14 mouse cellular contexts compared by ENCODE assay signal in genomic region chr12:46568665-46569064, GRCm38 (mm10).
A peak's percentile ranks its signal among the peaks of the same experiment; 100 is the strongest.
DNase-seq lines count a peak whose midpoint lies in the region.
"Had no signal": no experiment of that assay in that cellular context is flagged by ENCODE, and none has a peak within 500 bp of the region (broad histone marks: within the 10 kb centered on the region; RNA-seq: fewer than 3 reads in every experiment).

No protein-coding gene starts in this region.

- peak; percentile 9 to 20 for DNase-seq in frontal cortex, adult 2 months (ENCODE audit: extremely low spot score in 1 of 2, low spot score in 1 of 2)
- no peak for DNase-seq in frontal cortex, postnatal 10 days (ENCODE audit: low spot score in 2 of 2)
- peak; percentile 15 for DNase-seq in right cerebral cortex, adult 18-20 months
- DNase-seq in right cerebral cortex, postnatal 14 days: no peak
- DNase-seq in telencephalon, adult 2 months (ENCODE audit: low read depth, low spot score): peak; percentile 41
- DNase-seq in urinary bladder, postnatal 36 days (ENCODE audit: low spot score in 2 of 2): no peak
- DNase-seq: adrenal gland, adult 2 months; adrenal gland, postnatal 10 days; adrenal gland, postnatal 25 days; cerebellum, adult 11-12 months; cerebellum, adult 2 months; cerebellum, adult 9-10 months; cerebellum, postnatal 10 days; cerebellum, postnatal 25 days had no signal

Comparison
In these comparisons a context has a peak if more than half of its experiments do, and no peak if none do; other contexts are left out.
1. DNase-seq: peak in frontal cortex, adult 2 months (2 of 2), right cerebral cortex, adult 18-20 months (single experiment) and telencephalon, adult 2 months (single experiment); none in frontal cortex, postnatal 10 days (0 of 2), right cerebral cortex, postnatal 14 days (single experiment) and urinary bladder, postnatal 36 days (0 of 2).